Mouse (Mus musculus): ENCODE measurements around the gene Tcf20.

Gene Tcf20

DNA sequence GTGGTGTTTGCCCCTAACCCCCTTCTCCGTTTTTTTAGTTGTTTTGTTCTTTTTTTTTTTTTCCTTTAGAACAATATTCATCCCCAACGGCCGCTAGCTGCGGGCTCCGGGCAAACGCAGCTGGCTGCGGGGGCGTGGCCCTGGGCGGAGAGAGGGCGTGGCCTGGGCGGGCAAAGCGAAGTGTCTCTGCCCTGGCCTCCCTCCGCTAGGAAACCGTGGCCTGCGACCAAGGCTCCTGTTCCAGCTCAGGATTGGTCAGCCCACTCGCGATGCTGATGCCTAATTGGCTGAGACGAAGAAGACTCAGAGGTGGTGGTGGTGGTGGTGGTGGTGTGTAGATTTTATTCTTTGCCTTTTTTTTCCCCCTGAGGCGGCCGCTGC is at the start of gene Tcf20:
Gene Tcf20 (minus strand): TSS at position 141 of the 381 bp plus-strand sequence.
- DNase-seq (ENCODE audit: low spot score): peak; percentile 59

- no peak for DNase-seq (ENCODE audit: low spot score)
Observed at GRCm38 (mm10) chr15:83036900-83037519, 49.3 kb upstream of the Tcf20 start.

GRCm38 (mm10) chr15:83036089-83036488 is 48.4 kb upstream of the Tcf20 start:
- DNase-seq (ENCODE audit: low spot score): no peak

DNA sequence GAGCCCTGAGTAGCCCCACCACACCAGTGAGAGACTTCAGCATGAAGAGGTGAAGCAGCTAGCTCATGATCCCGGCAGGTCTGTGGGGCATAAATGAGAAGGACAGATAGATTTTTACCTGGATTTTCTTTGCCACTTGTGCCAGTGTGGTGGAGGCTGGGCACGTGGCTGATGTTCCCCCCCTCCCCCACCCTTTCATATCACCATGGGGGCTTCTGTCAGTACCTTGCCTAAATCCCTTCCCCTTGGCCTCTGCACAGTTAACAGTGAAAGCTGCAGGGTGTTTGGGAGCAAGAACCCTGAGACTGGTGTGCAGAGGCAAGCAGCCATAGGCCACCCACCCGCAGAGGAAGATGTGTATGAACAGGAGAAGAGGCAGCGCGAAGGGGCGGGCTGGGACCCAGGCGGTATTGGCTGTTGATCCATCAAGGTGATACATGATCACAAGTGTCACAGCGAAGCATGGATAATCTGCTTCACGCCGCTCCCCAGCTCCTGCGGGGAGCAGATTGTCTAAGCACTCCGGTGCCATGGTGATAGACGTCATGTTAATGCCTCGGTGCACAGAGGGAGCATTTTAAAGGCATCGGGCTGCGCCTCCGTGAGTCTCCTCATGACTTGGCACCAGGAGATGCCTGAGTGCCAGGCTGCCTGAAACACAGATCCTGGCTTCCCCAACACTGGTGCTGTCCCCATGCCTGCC is 46.8 kb upstream of the Tcf20 start:
- no peak for DNase-seq (ENCODE audit: low spot score)

GRCm38 (mm10) chr15:83032981-83033541 is 45.4 kb upstream of the Tcf20 start, which contains the start of gene Nfam1:
Nfam1 (minus strand) TSS chr15:83033306.
- DNase-seq (ENCODE audit: low spot score): no peak

DNA sequence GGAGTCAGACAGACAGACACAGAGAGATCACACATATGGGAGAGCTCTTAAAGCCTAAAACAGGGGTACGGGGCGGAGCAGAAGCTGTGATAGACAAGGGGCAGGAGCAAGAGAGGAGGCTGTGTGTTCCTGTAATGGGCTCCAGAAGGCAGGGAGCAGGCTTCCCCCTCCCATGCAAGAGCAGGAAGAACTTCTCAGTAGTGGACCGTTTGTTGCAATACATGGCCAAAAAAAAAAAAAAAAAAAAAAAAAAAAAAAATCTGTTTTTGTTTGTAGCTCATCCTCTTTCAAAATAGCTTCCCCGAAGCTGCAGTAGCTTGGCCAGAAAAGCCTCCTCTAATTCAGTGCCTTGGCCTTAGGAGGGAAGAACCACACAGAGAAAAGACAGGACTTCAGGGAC is 43.2 kb upstream of the Tcf20 start:
- no peak for DNase-seq (ENCODE audit: low spot score)

DNA sequence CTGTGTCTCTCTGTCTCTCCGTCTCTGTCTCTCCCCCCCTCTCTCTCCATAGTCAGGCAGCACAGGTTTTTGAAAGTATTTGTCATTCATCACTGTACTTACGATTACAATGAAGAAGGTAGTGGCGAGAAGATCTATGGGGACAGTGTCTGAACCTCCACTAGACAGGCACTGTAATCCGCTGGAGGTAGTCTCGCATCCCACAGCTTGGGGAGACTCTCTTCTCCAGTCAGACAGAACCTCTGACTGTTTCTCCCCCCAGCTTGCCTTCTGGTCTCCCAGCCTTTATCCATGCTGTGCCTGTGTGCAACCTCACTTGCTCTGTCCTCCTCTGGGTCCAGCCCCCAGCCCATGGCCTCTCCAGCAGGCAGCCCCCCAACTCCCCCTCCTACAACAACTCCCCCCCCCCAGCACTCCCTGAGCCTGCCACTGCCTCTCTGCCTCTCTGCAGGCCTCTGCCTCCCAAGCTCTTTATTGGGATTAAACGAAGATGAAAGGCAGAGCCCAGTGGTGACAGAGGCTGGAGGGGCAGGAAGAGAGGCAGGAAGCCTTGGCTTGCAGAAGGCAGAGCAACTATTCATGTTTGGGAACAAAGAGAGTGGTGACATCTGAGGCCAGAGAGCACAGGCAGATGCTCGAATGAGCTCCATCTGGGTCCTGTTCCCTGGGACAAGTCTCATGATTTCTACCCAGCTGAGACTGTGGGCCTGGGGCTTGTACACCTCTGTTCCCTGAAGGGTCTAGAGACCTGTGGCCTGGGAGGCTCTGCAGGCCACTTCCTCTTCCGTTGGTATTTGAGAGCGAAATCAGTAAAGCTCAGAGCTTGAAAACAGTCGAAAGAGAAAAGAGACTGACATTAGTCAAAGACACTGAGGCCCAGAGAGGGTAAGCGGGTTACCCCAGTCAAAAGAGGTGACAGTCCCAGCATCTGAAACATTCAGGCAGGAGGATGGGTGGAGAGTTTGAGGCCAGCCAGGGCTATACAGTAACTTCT is 42.4 kb upstream of the Tcf20 start:
- no peak for DNase-seq (ENCODE audit: low spot score)

GRCm38 (mm10) chr15:83026129-83026528 is 38.5 kb upstream of the Tcf20 start:
- DNase-seq (ENCODE audit: low spot score): no peak

GRCm38 (mm10) chr15:83025041-83025760 is 37.5 kb upstream of the Tcf20 start:
- DNase-seq (ENCODE audit: low spot score): no peak

- no peak for DNase-seq (ENCODE audit: low spot score)
Observed at GRCm38 (mm10) chr15:83022947-83023346, 35.3 kb upstream of the Tcf20 start.

- no peak for DNase-seq (ENCODE audit: low spot score)
Observed at GRCm38 (mm10) chr15:83010990-83011664, 23.5 kb upstream of the Tcf20 start.

DNA sequence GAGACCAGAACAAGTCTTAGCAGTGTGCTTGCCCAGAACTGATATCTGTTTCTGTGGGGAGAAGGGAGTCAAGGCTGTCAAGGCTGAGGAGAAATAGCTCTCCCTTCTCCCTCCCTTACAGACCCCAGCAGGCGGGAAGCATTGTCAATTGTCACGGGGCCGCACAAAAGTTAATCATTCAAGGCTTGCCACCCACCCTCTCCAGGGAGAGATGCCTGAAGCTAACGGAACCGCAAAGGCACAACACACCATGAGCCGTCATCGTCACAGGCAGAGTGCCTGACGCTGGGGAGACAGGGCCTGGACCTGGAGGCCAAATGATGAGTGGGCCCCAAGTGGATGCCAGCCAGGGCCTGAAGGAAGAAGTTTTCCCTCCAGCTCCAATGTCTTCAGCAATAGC is 22.8 kb upstream of the Tcf20 start:
- no peak for DNase-seq (ENCODE audit: low spot score)

DNA sequence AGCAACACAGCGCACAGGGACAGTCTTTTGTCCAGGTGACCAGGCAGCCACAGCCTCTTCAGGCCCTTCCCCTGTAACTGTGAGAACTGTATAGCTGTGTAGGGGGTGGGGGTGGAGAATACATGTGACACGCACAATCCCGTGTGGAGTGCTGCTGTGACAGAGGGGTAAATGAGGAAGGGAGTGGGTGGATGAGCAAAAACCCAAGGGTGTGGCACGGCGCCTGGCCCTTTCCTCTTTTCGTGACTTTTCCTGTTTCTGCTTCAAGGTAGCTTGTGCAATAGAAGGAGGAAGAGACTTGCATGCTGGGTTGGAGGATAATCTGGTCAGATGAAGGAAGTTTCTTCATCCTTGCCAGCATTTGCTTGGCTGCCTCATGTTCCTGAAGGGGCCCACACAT is 21.9 kb upstream of the Tcf20 start:
- no peak for DNase-seq (ENCODE audit: low spot score)

- DNase-seq (ENCODE audit: low spot score): no peak
Observed at GRCm38 (mm10) chr15:83008761-83009423, 21.2 kb upstream of the Tcf20 start.

- DNase-seq (ENCODE audit: low spot score): no peak
Observed at GRCm38 (mm10) chr15:83007346-83007920, 19.8 kb upstream of the Tcf20 start.

DNA sequence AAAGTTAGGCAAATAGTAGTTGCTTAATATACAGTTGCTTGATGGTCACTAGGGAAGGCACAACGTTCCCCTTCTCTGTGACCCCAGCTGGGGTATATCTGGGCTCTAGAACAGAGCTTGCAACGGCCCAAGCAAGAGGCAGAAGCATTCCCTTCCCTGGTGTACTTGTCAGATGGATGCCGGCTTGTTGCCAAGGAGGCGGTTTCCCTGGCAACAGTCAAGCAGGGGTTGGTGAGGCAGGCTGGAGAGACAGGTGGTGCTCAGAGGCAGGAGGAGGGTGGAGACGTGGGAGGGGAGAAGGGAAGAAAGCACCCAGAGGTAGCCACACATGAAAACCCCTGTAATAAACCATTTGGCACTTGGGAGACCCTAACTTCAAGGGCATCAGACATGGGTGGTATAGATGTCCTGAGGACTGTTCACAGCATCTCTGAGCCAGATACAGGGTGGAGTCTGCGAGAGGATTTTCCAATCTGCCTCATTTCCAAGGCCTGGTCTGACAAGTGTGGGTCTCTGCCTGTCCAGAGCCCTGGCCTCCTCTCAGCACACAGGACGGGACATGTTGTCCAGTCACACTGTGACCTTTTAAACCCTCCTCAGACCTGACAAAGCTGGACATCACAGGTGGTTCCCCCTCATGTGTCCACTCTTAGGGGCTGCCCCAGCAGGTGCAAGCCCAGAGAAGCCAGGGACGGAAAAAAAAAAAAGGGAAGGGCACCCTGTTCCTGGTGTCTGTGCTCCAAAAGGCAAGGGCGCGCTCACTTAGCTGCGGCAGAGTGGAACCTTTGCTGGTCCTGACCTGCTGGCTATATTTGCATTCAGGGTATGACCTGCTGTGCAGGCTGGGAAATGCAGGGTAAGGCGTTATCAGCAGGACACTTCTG is 15.2 kb upstream of the Tcf20 start:
- DNase-seq (ENCODE audit: low spot score): no peak

DNA sequence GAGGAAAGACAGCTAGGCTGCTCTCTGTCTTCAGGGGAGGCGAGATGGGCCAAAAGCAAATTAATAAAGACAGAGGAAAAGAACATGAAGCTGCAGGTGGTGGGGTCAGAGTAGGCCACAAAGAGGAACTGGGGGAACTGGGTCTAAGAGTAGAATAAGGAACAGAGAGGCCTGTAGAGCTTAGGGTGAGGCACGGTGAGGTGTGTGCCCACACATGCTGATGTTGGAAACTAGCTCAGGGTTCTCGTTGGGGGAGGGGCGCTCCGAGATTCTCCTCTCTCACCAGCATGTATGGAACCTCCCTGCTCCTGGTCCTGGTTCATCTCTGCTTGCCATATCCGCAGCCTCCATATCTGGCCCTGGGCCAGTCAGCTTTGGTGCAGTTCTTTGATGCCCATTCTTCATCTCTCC is 11.1 kb upstream of the Tcf20 start:
- DNase-seq (ENCODE audit: low spot score): no peak

- no peak for DNase-seq (ENCODE audit: low spot score)
Observed at GRCm38 (mm10) chr15:82996431-82996830, 8.8 kb upstream of the Tcf20 start.

- no peak for DNase-seq (ENCODE audit: low spot score)
Observed at GRCm38 (mm10) chr15:82995239-82995638, 7.6 kb upstream of the Tcf20 start.
